Mouse (Mus musculus) heart, embryonic 13.5 days (tissue): Measurements from ENCODE around the gene Wdr18. TPM values are rescaled to one million over a fixed set of nuclear protein-coding genes. Genes with fewer than 3 reads are reported as not detected.
A peak's percentile ranks its signal among the peaks of the same experiment; 100 is the strongest.

Experiments used
- ATAC-seq: fragments of 200-750 bp; cut with Nextera tagmentation; 2 replicates; pipeline ENCODE4 v1.8.0; 2017; ENCODE audit warnings: moderate TSS enrichment; ENCODE audit not compliant: insufficient number of reproducible peaks, low FRiP score, low TSS enrichment; ENCODE audit errors: extremely low read depth
- H3K27ac ChIP-seq: fragments of 300-500 bp; sonication (generic); replicated peaks from 2 replicates; pipeline ENCODE4 v1.5.1; 2015; ENCODE audit warnings: moderate library complexity, mild to moderate bottlenecking, inconsistent platforms
- H3K27me3 ChIP-seq: fragments of 300-500 bp; sonication (generic); replicated peaks from 2 replicates; pipeline ENCODE4 v1.6.1; 2015; ENCODE audit warnings: mild to moderate bottlenecking, inconsistent platforms
- H3K36me3 ChIP-seq: fragments of 300-500 bp; sonication (generic); 2 replicates; pipeline ENCODE4 v1.6.1; 2015; ENCODE audit warnings: mild to moderate bottlenecking, inconsistent platforms
- H3K4me1 ChIP-seq: fragments of 300-500 bp; sonication (generic); 2 replicates; pipeline ENCODE4 v1.6.1; 2015; ENCODE audit warnings: inconsistent platforms
- H3K4me2 ChIP-seq: fragments of 300-500 bp; sonication (generic); 2 replicates; pipeline ENCODE4 v1.6.1; 2015; ENCODE audit warnings: inconsistent platforms, mild to moderate bottlenecking, moderate library complexity
- H3K4me3 ChIP-seq: fragments of 300-500 bp; sonication (generic); 2 replicates; pipeline ENCODE4 v1.5.1; 2015; ENCODE audit warnings: moderate library complexity, mild to moderate bottlenecking, inconsistent platforms
- H3K9ac ChIP-seq: fragments of 300-500 bp; sonication (generic); 2 replicates; pipeline ENCODE4 v1.6.1; 2015; ENCODE audit warnings: inconsistent platforms, mild to moderate bottlenecking, moderate library complexity
- H3K9me3 ChIP-seq: fragments of 300-500 bp; sonication (generic); 2 replicates; pipeline ENCODE4 v1.6.1; 2016; ENCODE audit warnings: inconsistent platforms
- whole genome bisulfite sequencing: fragments of 180-500 bp; shearing (Covaris S2); methylation state at CpG from one replicate; pipeline ENCODE4 v1.1.7; 2015; ENCODE audit warnings: mixed read lengths; 5-methylcytosine and 5-hydroxymethylcytosine counted together
- polyA plus RNA-seq: library from polyadenylated mRNA; unstranded; fragments of >200 nt; fragmentation: Nextera tagmentation; extraction: Ambion mirVana; gene quantifications from 2 replicates; pipeline ENCODE4 v1.2.1, GENCODE M21; 2015

The Wdr18 gene
- polyA plus RNA-seq, 1 experiment from 2014 or later = 72.4 TPM

DNA sequence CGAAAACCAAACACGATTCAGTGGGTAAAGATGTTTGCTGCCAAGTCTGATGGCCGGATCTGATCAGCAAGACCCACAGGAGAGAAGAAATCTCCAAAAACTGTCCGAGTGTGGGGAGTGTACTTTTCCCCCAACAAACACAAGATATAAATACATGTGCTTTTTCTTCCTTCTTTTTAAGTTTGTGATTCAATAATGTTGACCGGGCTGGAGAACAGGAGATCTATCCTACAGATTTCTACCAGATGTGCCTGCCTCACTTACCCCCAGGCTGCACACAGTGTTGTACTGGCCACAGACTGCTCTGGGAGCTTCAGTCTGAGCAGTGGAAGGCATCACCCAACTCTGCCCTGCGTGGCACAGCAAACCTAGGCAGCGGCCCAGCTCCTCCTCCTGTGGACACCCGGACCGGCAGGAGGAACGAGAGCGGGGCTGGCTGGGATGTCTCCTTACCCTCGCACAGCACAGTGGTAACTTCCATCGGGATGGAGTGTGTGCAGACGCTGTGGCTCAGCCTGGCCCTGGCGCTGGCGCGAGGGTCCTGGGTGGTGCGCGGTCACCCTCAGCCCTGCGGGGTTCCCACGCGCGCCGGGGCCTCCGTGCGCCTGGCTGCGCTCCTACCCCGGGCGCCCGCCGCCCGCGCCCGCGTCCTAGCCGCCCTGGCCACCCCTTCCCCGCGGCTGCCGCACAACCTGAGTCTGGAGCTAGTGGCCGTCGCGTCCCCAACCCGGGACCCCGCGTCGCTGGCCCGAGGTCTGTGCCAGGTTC, 10.6 kb downstream of the Wdr18 start, which contains the start of gene Grin3b:
TSS of gene Grin3b (plus strand) at position 301 of the 768 bp plus-strand sequence.
- Histone ChIP-seq H3K9me3 (no peaks in the 10 kb centered on the region), H3K4me1 (peaks cover 15% of the 10 kb centered on the region), H3K4me3 (peak within 1 kb of the TSS; percentile 51), H3K9ac (peak within 1 kb of the TSS; percentile 77), H3K27me3 (peaks cover 54% of the 10 kb centered on the region), H3K4me2 (peak within 1 kb of the TSS; percentile 75), H3K36me3 (peaks cover 41% of the 10 kb centered on the region), H3K27ac (no peak within 1 kb of the TSS)
- ATAC-seq = no peak
- WGBS = 8% methylated on average over 44 of the region's 47 CpGs

DNA sequence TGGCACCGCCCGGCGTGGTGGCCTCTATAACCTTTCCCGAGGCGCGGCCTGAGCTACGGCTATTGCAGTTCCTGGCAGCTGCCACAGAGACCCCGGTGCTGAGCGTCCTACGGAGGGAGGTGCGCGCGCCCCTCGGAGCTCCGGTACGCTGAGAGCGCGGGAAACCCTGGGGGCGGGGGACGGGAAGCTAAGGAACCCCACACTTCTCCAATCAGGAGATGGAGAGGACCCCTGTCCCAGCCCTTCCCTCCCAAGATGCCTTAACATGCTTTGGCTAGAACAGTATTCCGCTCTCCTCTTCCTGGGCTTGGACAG, 11.2 kb downstream of the Wdr18 start:
- H3K36me3 ChIP-seq = peaks cover 41% of the 10 kb centered on the region
- H3K27ac ChIP-seq = no peak overlapping the region
- peak overlapping the region; percentile 77 for H3K9ac ChIP-seq
- H3K4me1 ChIP-seq = peaks cover 15% of the 10 kb centered on the region
- peak overlapping the region; percentile 75 for H3K4me2 ChIP-seq
- 5% methylated on average over 21 of the region's 21 CpGs for WGBS
- H3K27me3 ChIP-seq = peaks cover 54% of the 10 kb centered on the region
- ATAC-seq = no peak
- H3K9me3 ChIP-seq = no peaks in the 10 kb centered on the region
- H3K4me3 ChIP-seq = peak overlapping the region; percentile 51

DNA sequence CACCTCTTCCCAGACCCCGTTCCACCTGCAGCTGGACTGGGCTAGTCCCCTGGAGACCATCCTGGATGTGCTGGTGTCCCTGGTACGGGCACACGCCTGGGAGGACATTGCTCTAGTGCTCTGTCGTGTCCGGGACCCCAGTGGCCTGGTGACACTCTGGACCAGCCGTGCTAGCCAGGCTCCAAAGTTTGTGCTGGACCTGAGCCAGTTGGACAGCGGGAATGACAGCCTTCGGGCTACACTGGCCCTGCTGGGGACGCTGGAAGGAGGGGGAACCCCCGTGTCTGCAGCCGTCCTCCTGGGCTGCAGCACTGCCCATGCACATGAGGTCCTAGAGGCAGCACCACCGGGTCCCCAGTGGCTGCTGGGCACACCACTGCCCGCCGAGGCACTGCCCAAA, 12.9 kb downstream of the Wdr18 start:
- ATAC-seq = no peak
- peaks cover 54% of the 10 kb centered on the region for H3K27me3 ChIP-seq
- 45% methylated on average over 14 of the region's 14 CpGs for WGBS
- H3K4me3 ChIP-seq = no peak overlapping the region
- no peak overlapping the region for H3K4me2 ChIP-seq
- H3K4me1 ChIP-seq = peaks cover 15% of the 10 kb centered on the region
- no peak overlapping the region for H3K27ac ChIP-seq
- H3K9me3 ChIP-seq = 0 out of 2 replicates have a peak, but pooled peaks cover 10% of the 10 kb centered on the region
- H3K36me3 ChIP-seq = peaks cover 41% of the 10 kb centered on the region
- H3K9ac ChIP-seq = no peak overlapping the region

DNA sequence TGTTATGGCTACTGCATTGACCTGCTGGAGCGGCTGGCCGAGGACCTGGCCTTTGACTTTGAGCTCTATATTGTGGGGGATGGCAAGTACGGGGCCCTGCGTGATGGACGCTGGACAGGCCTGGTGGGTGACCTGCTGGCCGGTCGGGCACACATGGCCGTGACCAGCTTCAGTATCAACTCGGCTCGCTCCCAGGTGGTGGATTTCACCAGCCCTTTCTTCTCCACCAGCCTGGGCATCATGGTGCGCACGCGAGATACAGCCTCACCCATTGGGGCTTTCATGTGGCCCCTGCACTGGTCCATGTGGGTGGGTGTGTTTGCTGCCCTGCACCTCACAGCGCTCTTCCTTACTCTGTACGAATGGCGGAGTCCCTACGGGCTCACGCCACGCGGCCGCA, 14.1 kb downstream of the Wdr18 start:
- H3K4me1 ChIP-seq = peaks cover 15% of the 10 kb centered on the region
- H3K4me2 ChIP-seq = no peak overlapping the region
- WGBS = 87% methylated on average over 21 of the region's 21 CpGs
- 0 out of 2 replicates have a peak, but pooled peaks cover 10% of the 10 kb centered on the region for H3K9me3 ChIP-seq
- H3K4me3 ChIP-seq = no peak overlapping the region
- ATAC-seq = no peak
- H3K27me3 ChIP-seq = peaks cover 46% of the 10 kb centered on the region
- H3K36me3 ChIP-seq = peaks cover 49% of the 10 kb centered on the region
- H3K27ac ChIP-seq = no peak overlapping the region
- no peak overlapping the region for H3K9ac ChIP-seq

DNA sequence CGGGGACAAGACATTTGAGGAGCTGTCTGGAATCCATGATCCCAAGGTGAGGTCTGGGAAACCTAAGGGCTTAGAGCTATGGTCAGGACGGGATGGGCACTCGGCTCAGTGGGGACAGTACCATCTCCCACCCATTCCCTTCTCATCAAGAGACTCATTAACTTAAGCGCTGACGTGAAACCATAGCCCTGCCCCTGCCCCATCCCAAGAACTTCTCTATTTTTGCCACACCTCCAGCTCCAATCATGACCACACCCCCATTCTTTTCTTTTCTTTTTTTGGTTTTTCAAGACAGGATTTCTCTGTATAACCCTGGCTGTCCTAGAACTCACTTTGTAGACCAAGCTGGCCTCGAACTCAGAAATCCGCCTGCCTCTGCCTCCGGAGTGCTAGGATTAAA, 14.7 kb downstream of the Wdr18 start:
- Histone ChIP-seq H3K36me3 (peaks cover 55% of the 10 kb centered on the region), H3K4me1 (peaks cover 18% of the 10 kb centered on the region), H3K4me3 (no peak overlapping the region), H3K9ac (no peak overlapping the region), H3K27me3 (peaks cover 41% of the 10 kb centered on the region), H3K4me2 (no peak overlapping the region), H3K9me3 (0 out of 2 replicates have a peak, but pooled peaks cover 10% of the 10 kb centered on the region), H3K27ac (no peak overlapping the region)
- WGBS = 85% methylated on average over 8 of the region's 8 CpGs
- no peak for ATAC-seq

DNA sequence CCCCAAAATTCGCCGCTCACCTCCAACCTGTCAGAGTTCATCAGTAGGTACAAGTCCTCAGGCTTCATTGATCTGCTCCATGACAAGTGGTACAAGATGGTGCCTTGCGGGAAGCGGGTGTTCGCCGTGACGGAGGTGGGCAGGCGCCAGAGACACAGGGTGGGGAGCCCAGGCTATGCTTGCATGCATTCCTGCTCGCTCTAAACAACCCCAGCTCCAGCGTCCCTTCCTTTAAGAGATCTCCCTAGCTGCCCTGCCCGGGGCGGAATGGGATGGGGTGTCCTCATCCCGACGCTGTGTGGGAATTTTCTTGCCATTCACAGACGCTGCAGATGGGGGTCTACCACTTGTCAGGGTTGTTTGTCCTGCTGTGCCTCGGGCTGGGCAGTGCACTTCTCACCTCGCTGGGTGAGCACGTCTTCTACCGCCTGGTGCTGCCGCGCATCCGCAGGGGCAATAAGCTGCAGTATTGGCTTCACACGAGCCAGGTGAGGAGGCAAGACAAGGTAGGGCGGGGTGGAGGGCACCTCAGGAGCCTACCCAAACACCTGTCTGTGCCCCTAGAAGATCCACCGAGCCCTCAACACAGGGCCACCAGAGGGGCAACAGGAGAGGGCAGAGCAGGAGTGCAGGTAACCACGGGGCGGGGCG, 16.2 kb downstream of the Wdr18 start:
- Histone ChIP-seq H3K4me1 (peaks cover 25% of the 10 kb centered on the region), H3K4me3 (no peak overlapping the region), H3K27ac (no peak overlapping the region), H3K4me2 (no peak overlapping the region), H3K27me3 (peaks cover 26% of the 10 kb centered on the region), H3K9me3 (0 out of 2 replicates have a peak, but pooled peaks cover 10% of the 10 kb centered on the region), H3K36me3 (peaks cover 56% of the 10 kb centered on the region), H3K9ac (no peak overlapping the region)
- no peak for ATAC-seq
- WGBS = 84% methylated on average over 28 of the region's 28 CpGs

DNA sequence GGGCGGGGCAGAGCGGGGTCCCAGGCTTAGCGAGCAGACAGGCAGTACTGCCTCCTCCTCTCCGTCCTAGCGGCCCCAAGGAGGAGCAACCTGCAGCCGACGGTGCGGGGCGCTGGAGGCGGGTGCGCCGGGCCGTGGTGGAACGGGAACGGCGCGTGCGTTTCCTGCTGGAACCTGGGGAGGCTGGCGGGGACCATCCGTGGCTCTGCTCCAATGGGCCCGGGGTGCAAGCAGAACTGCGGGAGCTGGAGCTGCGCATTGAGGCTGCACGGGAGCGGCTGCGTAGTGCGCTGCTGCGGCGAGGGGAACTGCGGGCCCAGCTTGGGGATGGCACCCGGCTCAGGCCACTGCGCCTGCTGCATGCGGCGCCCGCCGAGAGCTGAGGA, 16.8 kb downstream of the Wdr18 start:
- H3K9ac ChIP-seq = no peak overlapping the region
- 0 out of 2 replicates have a peak, but pooled peaks cover 10% of the 10 kb centered on the region for H3K9me3 ChIP-seq
- H3K27me3 ChIP-seq = peaks cover 21% of the 10 kb centered on the region
- no peak for ATAC-seq
- 71% methylated on average over 29 of the region's 36 CpGs for WGBS
- peaks cover 28% of the 10 kb centered on the region for H3K4me1 ChIP-seq
- no peak overlapping the region for H3K4me2 ChIP-seq
- no peak overlapping the region for H3K27ac ChIP-seq
- no peak overlapping the region for H3K4me3 ChIP-seq
- peaks cover 60% of the 10 kb centered on the region for H3K36me3 ChIP-seq

DNA sequence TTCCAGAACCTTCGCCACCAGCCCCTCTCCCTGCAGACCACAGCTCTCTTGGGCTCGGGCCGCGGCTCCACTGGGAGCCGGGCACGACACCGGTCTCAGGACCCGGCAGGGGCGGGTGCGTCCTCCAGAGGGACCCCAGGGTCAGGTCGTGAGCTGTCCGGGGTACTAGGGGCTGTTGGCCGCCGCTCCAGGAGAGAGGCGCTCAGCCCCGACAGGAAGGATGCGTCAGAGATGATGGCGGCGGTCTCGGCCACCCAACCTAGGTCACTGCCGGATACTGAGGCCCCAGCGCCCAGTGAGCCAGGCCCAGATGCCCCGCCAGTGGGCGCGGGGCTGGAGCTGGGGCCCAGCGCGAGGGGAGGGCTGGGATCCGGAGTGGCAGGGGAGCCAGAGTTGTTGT, 17.4 kb downstream of the Wdr18 start:
- ATAC-seq = no peak
- peaks cover 14% of the 10 kb centered on the region for H3K27me3 ChIP-seq
- no peak overlapping the region for H3K9ac ChIP-seq
- 0 out of 2 replicates have a peak, but pooled peaks cover 10% of the 10 kb centered on the region for H3K9me3 ChIP-seq
- no peak overlapping the region for H3K27ac ChIP-seq
- no peak overlapping the region for H3K4me2 ChIP-seq
- H3K4me1 ChIP-seq = peaks cover 32% of the 10 kb centered on the region
- H3K36me3 ChIP-seq = peaks cover 60% of the 10 kb centered on the region
- WGBS = 85% methylated on average over 28 of the region's 28 CpGs
- H3K4me3 ChIP-seq = no peak overlapping the region

DNA sequence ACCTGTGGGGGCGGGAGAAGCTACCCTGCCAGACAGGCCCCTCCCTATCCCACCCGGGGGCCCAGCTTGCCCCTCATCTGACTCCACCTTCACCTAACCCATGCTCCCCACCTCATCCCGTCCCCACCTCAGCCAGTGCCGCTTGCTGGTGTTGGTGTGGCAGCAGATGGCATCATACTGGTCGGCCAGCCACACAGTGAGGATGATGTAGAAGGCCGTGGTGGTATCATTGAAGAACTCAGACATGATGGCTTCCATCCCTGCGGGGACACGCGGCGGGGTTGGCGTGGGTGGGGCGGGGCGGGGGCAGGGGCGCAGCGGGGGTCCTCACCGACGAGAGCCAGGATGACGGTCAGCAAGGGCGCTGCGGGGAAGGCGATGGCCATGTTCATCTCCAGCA, 18.1 kb downstream of the Wdr18 start:
- WGBS = 95% methylated on average over 21 of the region's 21 CpGs
- Histone ChIP-seq H3K4me1 (peaks cover 35% of the 10 kb centered on the region), H3K36me3 (peaks cover 60% of the 10 kb centered on the region)

DNA sequence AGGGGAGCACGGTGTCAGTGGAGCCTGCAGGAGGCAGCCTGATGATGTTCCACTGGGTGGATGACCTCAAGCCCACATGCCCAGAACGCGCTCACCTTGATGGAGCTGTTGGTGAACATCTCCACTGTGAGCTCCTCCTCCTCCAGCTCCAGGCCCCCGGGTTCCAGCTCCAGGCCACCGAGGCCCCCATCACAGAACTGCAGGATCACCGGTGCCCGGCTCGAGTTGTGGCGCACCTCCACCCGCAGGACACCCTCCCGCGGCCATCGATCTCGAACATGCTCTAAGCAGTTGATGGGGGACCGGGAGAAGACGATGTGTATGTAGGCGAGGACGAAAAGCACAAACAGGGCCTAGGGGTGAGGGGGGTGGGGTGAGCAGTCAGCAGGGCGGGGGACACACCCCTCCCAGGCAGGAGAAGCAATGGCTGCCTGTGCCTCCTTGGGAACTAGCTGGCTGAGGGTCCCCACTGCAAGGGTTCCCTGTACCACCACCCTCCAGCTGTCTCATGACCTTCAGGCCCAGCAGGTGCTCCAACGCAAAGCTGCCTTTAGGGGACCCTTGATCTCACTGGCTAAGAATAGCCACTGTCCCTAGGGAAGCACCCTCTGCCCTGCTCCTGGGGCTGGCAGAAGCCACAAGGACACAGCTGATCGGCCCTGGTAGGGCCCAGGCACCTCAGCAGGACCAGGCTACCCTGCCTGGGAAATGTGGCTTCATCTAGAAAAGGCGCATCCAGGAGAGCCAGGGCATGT, 19.6 kb downstream of the Wdr18 start:
- H3K9ac ChIP-seq = peak overlapping the region; percentile 12
- no peak overlapping the region for H3K4me3 ChIP-seq
- H3K4me1 ChIP-seq = peaks cover 39% of the 10 kb centered on the region
- peak overlapping the region; percentile 6; the same call in 1 of the 2 replicates for H3K27ac ChIP-seq
- WGBS = 86% methylated on average over 22 of the region's 22 CpGs
- H3K9me3 ChIP-seq = 0 out of 2 replicates have a peak, but pooled peaks cover 10% of the 10 kb centered on the region
- peaks cover 54% of the 10 kb centered on the region for H3K36me3 ChIP-seq
- no peak for ATAC-seq
- no peaks in the 10 kb centered on the region for H3K27me3 ChIP-seq
- H3K4me2 ChIP-seq = no peak overlapping the region

More for the DNA sequence above, 18.1 kb downstream of the Wdr18 start:
- Histone ChIP-seq H3K4me2 (no peak overlapping the region), H3K9me3 (0 out of 2 replicates have a peak, but pooled peaks cover 10% of the 10 kb centered on the region), H3K27me3 (peaks cover 7% of the 10 kb centered on the region; the same call in 1 of the 2 replicates), H3K4me3 (no peak overlapping the region), H3K9ac (no peak overlapping the region), H3K27ac (no peak overlapping the region)
- no peak for ATAC-seq

DNA sequence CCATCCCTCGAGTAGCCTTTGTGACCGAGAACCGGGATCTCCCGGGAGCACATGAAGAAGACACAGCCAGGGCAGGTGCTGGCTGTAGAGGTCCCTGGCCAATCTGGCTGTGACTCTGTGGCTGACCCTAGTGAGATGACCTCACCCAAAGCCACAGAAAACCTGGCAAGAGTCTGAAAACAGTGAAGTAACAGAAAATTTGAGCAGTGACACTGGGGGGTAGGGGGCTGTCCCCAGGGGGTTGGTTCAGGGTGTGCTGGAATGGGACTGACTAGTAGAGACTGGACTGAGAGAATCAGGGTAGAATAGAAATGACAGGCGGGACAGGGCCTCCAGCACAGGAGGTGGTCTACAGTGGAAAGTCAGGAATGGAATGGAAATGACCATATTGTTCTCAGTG, 23.3 kb downstream of the Wdr18 start:
- ATAC-seq = no peak
- Histone ChIP-seq H3K4me2 (peak overlapping the region; percentile 96), H3K27ac (peak overlapping the region; percentile 95), H3K9ac (peak overlapping the region; percentile 96), H3K4me3 (peak overlapping the region; percentile 84), H3K4me1 (peaks cover 62% of the 10 kb centered on the region), H3K9me3 (no peaks in the 10 kb centered on the region), H3K36me3 (peaks cover 20% of the 10 kb centered on the region), H3K27me3 (no peaks in the 10 kb centered on the region)
- WGBS = 68% methylated on average over 5 of the region's 5 CpGs
